Mouse (Mus musculus) bone marrow, adult 2 months (tissue): ENCODE measurements around the gene Extl2.

Source experiments
- CTCF ChIP-seq: fragments of 200-500 bp; IDR thresholded peaks from 2 replicates; pipeline ENCODE4 v1.5.1; 2011; ENCODE audit warnings: low read length, control low read depth; ENCODE audit not compliant: control insufficient read depth, insufficient read depth
- POLR2A ChIP-seq: fragments of 200-500 bp; IDR thresholded peaks from 2 replicates; pipeline ENCODE4 v1.6.1; 2011; ENCODE audit warnings: low read depth, mild to moderate bottlenecking, control low read depth, low read length, borderline replicate concordance; ENCODE audit not compliant: control insufficient read depth

DNA sequence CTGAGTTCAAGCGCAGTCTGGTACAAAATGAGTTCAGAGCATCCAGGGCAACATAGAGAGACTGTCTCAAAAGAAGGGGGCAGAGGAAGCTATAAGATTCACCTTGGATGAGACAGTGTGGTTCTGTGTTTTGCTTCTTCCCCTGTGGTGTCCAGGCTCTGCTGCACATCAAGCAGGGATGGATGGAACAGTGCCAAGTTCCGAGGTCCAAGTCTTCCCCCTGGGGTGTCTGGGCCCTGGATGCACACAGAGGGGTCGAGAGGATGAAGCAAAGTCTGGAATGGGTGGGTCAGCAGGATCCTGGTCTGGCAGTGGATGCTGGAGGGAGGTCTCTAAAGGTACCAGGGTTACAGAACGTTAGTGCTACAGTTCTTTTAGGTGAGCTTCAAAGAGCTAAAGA lies 11.3 kb downstream of the Extl2 start:
- TF ChIP-seq POLR2A (no peak), CTCF (no peak)
